Mouse (Mus musculus) CH12.LX (cell line): ENCODE measurements at regions not wholly inside any gene's neighbourhood (a gene's known extent, or its start where the extent isn't known, plus 50 kb on each side); places are given as distances from the start of the nearest gene placed in this dataset.

Source experiments
- CHD2 ChIP-seq: IDR thresholded peaks from 2 replicates; pipeline ENCODE4 v1.6.1; 2011; ENCODE audit warnings: low read length, improper control_type of control experiment
- CTCF ChIP-seq, 2 experiments: IDR thresholded peaks in 1 of 2; conservative IDR thresholded peaks in 1 of 2; 2 replicates each; pipeline ENCODE4 v1.5.1; 2011 to 2012; ENCODE audit warnings: low read depth in 2 of 2, low read length in 2 of 2, improper control_type of control experiment in 1 of 2, inconsistent platforms in 1 of 2, mild to moderate bottlenecking in 1 of 2, moderate library complexity in 1 of 2
- JUND ChIP-seq: conservative IDR thresholded peaks from 2 replicates; pipeline ENCODE4 v1.6.1; 2011; ENCODE audit warnings: low read depth, low read length, improper control_type of control experiment
- MAFK ChIP-seq: IDR thresholded peaks from 2 replicates; pipeline ENCODE4 v1.6.1; 2011; ENCODE audit warnings: low read length, improper control_type of control experiment; ENCODE audit not compliant: insufficient replicate concordance
- MEF2A ChIP-seq: IDR thresholded peaks from 2 replicates; pipeline ENCODE4 v1.6.1; 2014; ENCODE audit warnings: low read depth, mild to moderate bottlenecking, inconsistent platforms, low read length, improper control_type of control experiment, borderline replicate concordance
- MXI1 ChIP-seq: IDR thresholded peaks from 2 replicates; pipeline ENCODE4 v1.6.1; 2011; ENCODE audit warnings: mild to moderate bottlenecking, low read depth, low read length, improper control_type of control experiment
- MYC ChIP-seq: IDR thresholded peaks from 2 replicates; pipeline ENCODE4 v1.6.1; 2011; ENCODE audit warnings: low read depth, mild to moderate bottlenecking, improper control_type of control experiment, low read length
- POLR2A ChIP-seq: IDR thresholded peaks from 2 replicates; pipeline ENCODE4 v1.6.1; 2011; ENCODE audit warnings: low read depth, mild to moderate bottlenecking, improper control_type of control experiment, low read length
- RCOR1 ChIP-seq: conservative IDR thresholded peaks from 2 replicates; pipeline ENCODE4 v1.6.1; 2012; ENCODE audit warnings: low read depth, mild to moderate bottlenecking, inconsistent platforms, low read length, improper control_type of control experiment
- SMC3 ChIP-seq: IDR thresholded peaks from 2 replicates; pipeline ENCODE4 v1.6.1; 2011; ENCODE audit warnings: low read depth, low read length, improper control_type of control experiment
- USF1 ChIP-seq: IDR thresholded peaks from 2 replicates; pipeline ENCODE4 v1.6.1; 2014; ENCODE audit warnings: low read depth, mild to moderate bottlenecking, inconsistent platforms, low read length, improper control_type of control experiment

DNA sequence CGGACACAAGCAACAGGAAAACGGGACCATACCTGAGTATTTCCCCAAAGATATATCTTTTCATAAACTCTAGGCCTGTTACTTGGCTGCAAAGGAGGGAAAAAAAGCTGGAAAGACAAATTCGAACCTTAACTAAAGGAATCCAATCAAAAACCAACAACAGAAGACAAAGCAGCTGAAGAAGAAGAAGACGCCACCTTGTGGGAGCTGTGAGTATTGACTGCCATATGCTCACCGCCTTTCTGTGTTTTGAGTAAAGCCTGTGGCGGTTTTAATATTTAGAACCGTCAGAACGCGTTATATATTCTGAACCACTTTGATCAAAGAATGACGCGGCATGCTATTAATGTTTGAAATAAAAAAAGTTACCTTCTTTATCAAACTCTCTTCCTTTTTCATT, 126.9 kb upstream of the Sox5 start:
- TF ChIP-seq RCOR1 (no peak), POLR2A (no peak), CTCF (conservative IDR thresholded peaks at IDR 0.05 in 1 of 2, IDR thresholded peaks at IDR 0.05 in 1 of 2; ENCODE audit: low read depth in 2 of 2, low read length in 2 of 2) (0 out of 4 replicates have a peak, but pooled peaks of 1 of the 2 experiments have one; percentile 3), MXI1 (no peak), MYC (no peak), JUND (no peak), MEF2A (no peak), SMC3 (no peak), CHD2 (no peak), USF1 (no peak), MAFK (no peak)
